ENCODE assay signal across 31 mouse cellular contexts in the genomic region with DNA sequence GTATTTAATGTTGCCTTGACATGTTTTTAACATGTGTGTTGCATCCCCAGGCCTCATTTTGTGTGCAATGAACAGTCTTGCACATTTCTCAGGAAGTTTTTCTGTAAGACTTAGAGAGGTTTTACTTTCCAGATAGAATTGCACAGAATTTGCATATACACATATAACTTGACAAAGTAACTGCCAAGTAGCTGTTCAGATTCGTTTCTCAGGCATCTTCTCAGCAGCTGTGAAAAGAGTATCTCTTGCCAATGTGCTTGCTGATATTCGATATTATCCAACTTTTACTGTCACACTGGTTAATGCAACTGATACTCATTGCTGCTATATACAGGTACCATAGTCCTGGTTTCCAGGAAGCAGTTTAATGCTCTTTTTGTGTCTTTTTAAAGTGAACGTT.
A peak's percentile ranks its signal among the peaks of the same experiment; 100 is the strongest.
DNase-seq lines count a peak whose midpoint lies in the region; ATAC-seq and TF ChIP-seq lines count a peak whose summit lies in the region.
"Had no signal": no experiment of that assay in that cellular context is flagged by ENCODE, and none has a peak within 500 bp of the region (broad histone marks: within the 10 kb centered on the region; RNA-seq: fewer than 3 reads in every experiment).

No protein-coding gene starts in this region.

- no peaks in the 10 kb centered on the region for H3K4me1 ChIP-seq in forebrain, embryonic 13.5 days
- no peaks in the 10 kb centered on the region for H3K4me1 ChIP-seq in forebrain, embryonic 10.5 days
- H3K4me1 ChIP-seq: embryonic facial prominence, embryonic 15.5 days; heart, embryonic 12.5 days; heart, embryonic 15.5 days; hindbrain, embryonic 10.5 days had no signal

- no peak for DNase-seq in forebrain, embryonic 10.5 days (ENCODE audit: extremely low spot score, low spot score)
- DNase-seq in frontal cortex, postnatal 10 days (ENCODE audit: low spot score in 2 of 2), result no peak
- peak; percentile 38 for DNase-seq in brain, embryonic 14.5 days (ENCODE audit: low read depth)
- DNase-seq in telencephalon, adult 2 months (ENCODE audit: low read depth, low spot score), result peak; percentile 22
- DNase-seq: adrenal gland, postnatal 10 days; adrenal gland, postnatal 36 days; B cell, adult 2 months; cerebellum, adult 11-12 months; cerebellum, adult 8-10 months; cerebellum, postnatal 10 days; cerebellum, postnatal 36 days; embryo, embryonic 11 days; gastrocnemius, postnatal 25 days; heart, adult 18-20 months; heart, postnatal 10 days; heart, postnatal 36 days; kidney, adult 18-20 months had no signal

- WGBS in forebrain, embryonic 13.5 days, result 79% methylated on average over 3 of the region's 3 CpGs
- WGBS in forebrain, embryonic 10.5 days, result 86% methylated on average over 3 of the region's 3 CpGs

- H3K27ac ChIP-seq in forebrain, embryonic 13.5 days, result no peak overlapping the region
- H3K27ac ChIP-seq in forebrain, embryonic 10.5 days, result no peak overlapping the region
- H3K27ac ChIP-seq: embryonic facial prominence, embryonic 15.5 days; heart, embryonic 15.5 days; hindbrain, embryonic 10.5 days; hindbrain, embryonic 14.5 days; hindbrain, postnatal 0 days had no signal

- H3K9ac ChIP-seq in forebrain, embryonic 13.5 days, result no peak overlapping the region
- H3K9ac ChIP-seq: embryonic facial prominence, embryonic 15.5 days; heart, embryonic 12.5 days; heart, embryonic 15.5 days; hindbrain, embryonic 14.5 days had no signal

- no peaks in the 10 kb centered on the region for H3K36me3 ChIP-seq in forebrain, embryonic 13.5 days (ENCODE audit: poor library complexity, severe bottlenecking)
- no peaks in the 10 kb centered on the region for H3K36me3 ChIP-seq in forebrain, embryonic 10.5 days (replicated peaks)
- H3K36me3 ChIP-seq: embryonic facial prominence, embryonic 15.5 days; G1E; heart, embryonic 12.5 days; heart, embryonic 15.5 days; hindbrain, embryonic 10.5 days had no signal

- H3K9me3 ChIP-seq in forebrain, embryonic 13.5 days (replicated peaks), result no peaks in the 10 kb centered on the region
- no peaks in the 10 kb centered on the region for H3K9me3 ChIP-seq in forebrain, embryonic 10.5 days
- H3K9me3 ChIP-seq: embryonic facial prominence, embryonic 15.5 days; G1E; heart, embryonic 12.5 days; heart, embryonic 15.5 days; hindbrain, embryonic 10.5 days had no signal

- peak; percentile 24; the same call in 1 of the 2 replicates for ATAC-seq in forebrain, embryonic 13.5 days
- ATAC-seq in frontal cortex, adult (ENCODE audit: low TSS enrichment), result peak; percentile 85; the same call in 1 of the 2 replicates
- ATAC-seq in megakaryocyte progenitor cell, adult 5-6 weeks (replicated peaks; ENCODE audit: poor library complexity), result no peak
- ATAC-seq: hindbrain, postnatal 0 days; inflammation-experienced regulatory T-cells, adult 6 months; intestine, embryonic 16.5 days; Patski had no signal

- no peak overlapping the region for H3K4me2 ChIP-seq in forebrain, embryonic 13.5 days
- H3K4me2 ChIP-seq: embryonic facial prominence, embryonic 15.5 days; heart, embryonic 12.5 days; heart, embryonic 15.5 days; hindbrain, embryonic 14.5 days had no signal

- H3K4me3 ChIP-seq in forebrain, embryonic 13.5 days, result no peak overlapping the region
- no peak overlapping the region for H3K4me3 ChIP-seq in forebrain, embryonic 10.5 days
- H3K4me3 ChIP-seq: embryonic facial prominence, embryonic 15.5 days; heart, embryonic 12.5 days; heart, embryonic 15.5 days; hindbrain, embryonic 10.5 days had no signal

- no peaks in the 10 kb centered on the region for H3K27me3 ChIP-seq in forebrain, embryonic 13.5 days
- H3K27me3 ChIP-seq in forebrain, embryonic 10.5 days (ENCODE audit: poor library complexity, severe bottlenecking), result no peaks in the 10 kb centered on the region
- H3K27me3 ChIP-seq: CH12.LX; embryonic facial prominence, embryonic 15.5 days; heart, embryonic 12.5 days; heart, embryonic 15.5 days; Patski had no signal

- TF ChIP-seq POLR2A in brain, embryonic 14.5 days (IDR thresholded peaks at IDR 0.05; ENCODE audit: borderline replicate concordance, extremely low read depth, insufficient read depth, insufficient read length, poor library complexity, severe bottlenecking), result no peak

- no peak for TF ChIP-seq CTCF in brain, embryonic 14.5 days (IDR thresholded peaks at IDR 0.05; ENCODE audit: borderline replicate concordance, extremely low read depth, insufficient read depth, insufficient read length)

Comparison
In these comparisons a context has a peak if more than half of its experiments do, and no peak if none do; other contexts are left out.
1. DNase-seq: peak in brain, embryonic 14.5 days (single experiment) and telencephalon, adult 2 months (single experiment); none in forebrain, embryonic 10.5 days (single experiment) and frontal cortex, postnatal 10 days (0 of 2).